Comparison of ENCODE assay signal across 18 mouse cellular contexts in genomic region chr5:52138819-52139218, GRCm38 (mm10). TPM values are rescaled to one million over a fixed set of nuclear protein-coding genes. Genes with fewer than 3 reads are reported as not detected.
DNase-seq lines count a peak whose midpoint lies in the region; ATAC-seq and TF ChIP-seq lines count a peak whose summit lies in the region.
"Had no signal": no experiment of that assay in that cellular context is flagged by ENCODE, and none has a peak within 500 bp of the region (broad histone marks: within the 10 kb centered on the region; RNA-seq: fewer than 3 reads in every experiment).

No protein-coding gene starts in this region.

- no peaks in the 10 kb centered on the region for H3K27me3 ChIP-seq in kidney, postnatal 0 days (ENCODE audit: insufficient read depth, low read length)
- H3K27me3 ChIP-seq in kidney, embryonic 16.5 days (ENCODE audit: insufficient read depth, low read length) = no peaks in the 10 kb centered on the region
- H3K27me3 ChIP-seq in intestine, postnatal 0 days (replicated peaks; ENCODE audit: control insufficient read depth, insufficient read depth, low read length) = no peaks in the 10 kb centered on the region
- H3K27me3 ChIP-seq: forebrain, embryonic 12.5 days; hindbrain, embryonic 12.5 days; liver, embryonic 15.5 days; megakaryocyte, embryonic 14.5 days had no signal

- no peak overlapping the region for H3K9ac ChIP-seq in kidney, postnatal 0 days (ENCODE audit: low read depth, low read length)
- H3K9ac ChIP-seq in kidney, embryonic 16.5 days (replicated peaks; ENCODE audit: low read length) = no peak overlapping the region
- no peak overlapping the region for H3K9ac ChIP-seq in intestine, postnatal 0 days (ENCODE audit: low read depth, low read length)
- H3K9ac ChIP-seq: forebrain, embryonic 12.5 days; hindbrain, embryonic 12.5 days; liver, embryonic 15.5 days had no signal

- H3K4me1 ChIP-seq in kidney, postnatal 0 days (replicated peaks; ENCODE audit: insufficient read depth, low read length) = no peaks in the 10 kb centered on the region
- H3K4me1 ChIP-seq in kidney, embryonic 16.5 days (ENCODE audit: insufficient read depth, low read length) = 0 out of 2 replicates have a peak, but pooled peaks cover 8% of the 10 kb centered on the region
- H3K4me1 ChIP-seq in intestine, postnatal 0 days (replicated peaks; ENCODE audit: control insufficient read depth, insufficient read depth, low read length) = no peaks in the 10 kb centered on the region
- H3K4me1 ChIP-seq: forebrain, embryonic 12.5 days; heart, embryonic 10.5 days; hindbrain, embryonic 12.5 days; liver, embryonic 15.5 days had no signal

- no peak for DNase-seq in kidney, postnatal 0 days (ENCODE audit: low spot score)
- DNase-seq in urinary bladder, postnatal 14 days (ENCODE audit: low spot score) = peak; percentile 68
- DNase-seq in urinary bladder, postnatal 10 days (ENCODE audit: low spot score) = no peak
- no peak for DNase-seq in frontal cortex, postnatal 10 days (ENCODE audit: low spot score in 2 of 2)
- DNase-seq in spleen, adult 12 weeks (ENCODE audit: low spot score) = no peak
- DNase-seq: adrenal gland, postnatal 36 days; cerebellum, adult 8-10 months; gastrocnemius, postnatal 36 days; heart, postnatal 10 days; thymus, adult 18-20 months had no signal

- H3K27ac ChIP-seq in kidney, postnatal 0 days = no peak overlapping the region
- no peak overlapping the region for H3K27ac ChIP-seq in kidney, embryonic 16.5 days (ENCODE audit: low read length)
- 0 out of 2 replicates have a peak overlapping the region, but pooled peaks have one; percentile 5 for H3K27ac ChIP-seq in intestine, postnatal 0 days (ENCODE audit: low read depth, low read length)
- H3K27ac ChIP-seq: forebrain, embryonic 12.5 days; heart, embryonic 10.5 days; hindbrain, embryonic 12.5 days; layer of hippocampus, adult 2 months; liver, embryonic 15.5 days had no signal

- ATAC-seq in kidney, postnatal 0 days (replicated peaks; ENCODE audit: low FRiP score, low read depth) = peak; percentile 54
- no peak; the same call in 1 of the 2 replicates for ATAC-seq in kidney, embryonic 16.5 days (ENCODE audit: low FRiP score, low TSS enrichment)
- peak; percentile 59 for ATAC-seq in intestine, postnatal 0 days

- H3K36me3 ChIP-seq in kidney, postnatal 0 days (ENCODE audit: insufficient read depth, low read length) = no peaks in the 10 kb centered on the region
- no peaks in the 10 kb centered on the region; the same call in none of the 2 replicates for H3K36me3 ChIP-seq in kidney, embryonic 16.5 days (ENCODE audit: insufficient read depth, low read length)
- peaks cover 5% of the 10 kb centered on the region for H3K36me3 ChIP-seq in intestine, postnatal 0 days (ENCODE audit: control insufficient read depth, insufficient read depth)

- 61% methylated on average over 6 of the region's 6 CpGs for WGBS in kidney, postnatal 0 days
- WGBS in kidney, embryonic 16.5 days = 63% methylated on average over 6 of the region's 6 CpGs
- 51% methylated on average over 6 of the region's 6 CpGs for WGBS in intestine, postnatal 0 days

- H3K9me3 ChIP-seq in kidney, postnatal 0 days (replicated peaks; ENCODE audit: low read length) = no peaks in the 10 kb centered on the region
- no peaks in the 10 kb centered on the region for H3K9me3 ChIP-seq in kidney, embryonic 16.5 days (ENCODE audit: low read length)
- no peaks in the 10 kb centered on the region for H3K9me3 ChIP-seq in intestine, postnatal 0 days (ENCODE audit: control insufficient read depth)
- H3K9me3 ChIP-seq: forebrain, embryonic 12.5 days; heart, embryonic 10.5 days; hindbrain, embryonic 12.5 days; liver, embryonic 15.5 days; megakaryocyte, embryonic 14.5 days had no signal

- TF ChIP-seq CTCF in kidney, postnatal 0 days (IDR thresholded peaks at IDR 0.05; ENCODE audit: low read depth) = no peak
- no peak for TF ChIP-seq CTCF in intestine, postnatal 0 days (IDR thresholded peaks at IDR 0.05; ENCODE audit: low read depth)

- H3K4me2 ChIP-seq in kidney, postnatal 0 days (ENCODE audit: low read length) = no peak overlapping the region
- H3K4me2 ChIP-seq in kidney, embryonic 16.5 days (replicated peaks; ENCODE audit: low read depth, low read length) = no peak overlapping the region
- no peak overlapping the region for H3K4me2 ChIP-seq in intestine, postnatal 0 days (replicated peaks; ENCODE audit: low read depth)
- H3K4me2 ChIP-seq: forebrain, embryonic 12.5 days; hindbrain, embryonic 12.5 days; liver, embryonic 15.5 days had no signal

- no peak overlapping the region for H3K4me3 ChIP-seq in kidney, postnatal 0 days (replicated peaks; ENCODE audit: low read depth, low read length)
- H3K4me3 ChIP-seq in kidney, embryonic 16.5 days (ENCODE audit: low read length) = no peak overlapping the region
- no peak overlapping the region for H3K4me3 ChIP-seq in intestine, postnatal 0 days (ENCODE audit: low read depth, low read length)
- H3K4me3 ChIP-seq: forebrain, embryonic 12.5 days; heart, embryonic 10.5 days; hindbrain, embryonic 12.5 days; layer of hippocampus, adult 2 months; liver, embryonic 15.5 days; megakaryocyte, embryonic 14.5 days had no signal

RNA-seq across cellular contexts. Expression of gene Dhx15, which starts 51.5 kb away (rescaled TPM):
- 108 and 117 TPM in 2 replicates for polyA plus RNA-seq in kidney, postnatal 0 days (2015; fragmentation: Nextera tagmentation; extraction: Ambion mirVana)
- 187 and 189 TPM in 2 replicates for polyA plus RNA-seq in kidney, embryonic 16.5 days (2015; fragmentation: Nextera tagmentation; extraction: Ambion mirVana)
- polyA plus RNA-seq in intestine, postnatal 0 days (2015; fragmentation: Nextera tagmentation; extraction: Ambion mirVana) = 48.0 and 48.4 TPM in 2 replicates
